Mouse (Mus musculus) CH12.LX (cell line): ENCODE results near the gene Grik1.

ENCODE experiments used
- CHD2 ChIP-seq: IDR thresholded peaks from 2 replicates; pipeline ENCODE4 v1.6.1; 2011; ENCODE audit warnings: low read length, improper control_type of control experiment
- CTCF ChIP-seq, 2 experiments: IDR thresholded peaks in 1 of 2; conservative IDR thresholded peaks in 1 of 2; 2 replicates each; pipeline ENCODE4 v1.5.1; 2011 to 2012; ENCODE audit warnings: low read depth in 2 of 2, low read length in 2 of 2, improper control_type of control experiment in 1 of 2, inconsistent platforms in 1 of 2, mild to moderate bottlenecking in 1 of 2, moderate library complexity in 1 of 2
- E2F4 ChIP-seq: IDR thresholded peaks from 2 replicates; pipeline ENCODE4 v1.6.1; 2011; ENCODE audit warnings: low read depth, low read length, improper control_type of control experiment; ENCODE audit not compliant: insufficient replicate concordance
- EP300 ChIP-seq: IDR thresholded peaks from 2 replicates; pipeline ENCODE4 v1.6.1; 2011; ENCODE audit warnings: low read length, improper control_type of control experiment
- MAZ ChIP-seq: IDR thresholded peaks from 2 replicates; pipeline ENCODE4 v1.6.1; 2012; ENCODE audit warnings: low read depth, mild to moderate bottlenecking, inconsistent platforms, low read length, improper control_type of control experiment, moderate library complexity
- MYC ChIP-seq: IDR thresholded peaks from 2 replicates; pipeline ENCODE4 v1.6.1; 2011; ENCODE audit warnings: low read depth, mild to moderate bottlenecking, improper control_type of control experiment, low read length
- NRF1 ChIP-seq: IDR thresholded peaks from 2 replicates; pipeline ENCODE4 v1.6.1; 2014; ENCODE audit warnings: low read depth, mild to moderate bottlenecking, inconsistent platforms, low read length, improper control_type of control experiment, moderate library complexity
- POLR2A ChIP-seq: IDR thresholded peaks from 2 replicates; pipeline ENCODE4 v1.6.1; 2011; ENCODE audit warnings: low read depth, mild to moderate bottlenecking, improper control_type of control experiment, low read length
- SIN3A ChIP-seq: IDR thresholded peaks from 2 replicates; pipeline ENCODE4 v1.6.1; 2012; ENCODE audit warnings: low read length, improper control_type of control experiment, inconsistent platforms
- ZC3H11A ChIP-seq: IDR thresholded peaks from 2 replicates; pipeline ENCODE4 v1.6.1; 2012; ENCODE audit warnings: low read depth, mild to moderate bottlenecking, inconsistent platforms, low read length, improper control_type of control experiment

DNA sequence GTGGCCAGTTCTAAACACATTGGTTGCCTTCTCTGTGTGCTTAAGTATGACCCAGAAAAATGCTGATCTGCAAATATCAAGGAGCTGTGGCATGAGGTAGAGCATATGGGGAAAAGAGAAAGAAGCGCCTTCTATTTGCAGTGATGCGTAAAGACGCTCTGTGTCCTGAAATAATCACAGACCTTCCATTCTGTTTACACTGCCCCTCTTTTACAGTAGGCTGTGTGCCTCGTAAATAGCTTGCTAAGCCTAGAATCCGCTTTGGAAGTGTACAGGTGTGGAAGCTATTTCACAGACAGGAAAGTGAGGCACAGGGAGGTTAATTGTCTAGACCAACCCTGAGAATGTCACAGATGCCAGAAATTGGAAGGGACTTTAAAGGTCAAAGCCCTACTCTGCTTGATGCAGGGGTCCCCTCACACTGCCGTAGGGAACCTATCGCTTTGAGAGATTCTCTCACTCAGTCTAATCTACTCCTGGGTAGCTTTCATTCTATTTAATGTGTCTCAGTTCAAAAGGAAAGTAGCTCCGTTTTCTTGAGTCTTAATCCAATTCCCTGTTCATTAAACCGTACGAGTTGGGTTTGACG lies 251.5 kb downstream of the Grik1 start:
- TF ChIP-seq NRF1 (no peak), POLR2A (no peak), SIN3A (no peak), E2F4 (no peak), CTCF (conservative IDR thresholded peaks at IDR 0.05 in 1 of 2, IDR thresholded peaks at IDR 0.05 in 1 of 2; ENCODE audit: low read depth in 2 of 2, low read length in 2 of 2) (no peak), EP300 (no peak), MYC (no peak), ZC3H11A (no peak), CHD2 (no peak), MAZ (no peak)
